Comparison of ENCODE assay signal across 20 mouse cellular contexts in genomic region chr3:58072230-58072839, GRCm38 (mm10).
DNase-seq lines count a peak whose midpoint lies in the region; ATAC-seq and TF ChIP-seq lines count a peak whose summit lies in the region.
"Had no signal": no experiment of that assay in that cellular context is flagged by ENCODE, and none has a peak within 500 bp of the region (broad histone marks: within the 10 kb centered on the region; RNA-seq: fewer than 3 reads in every experiment).

No protein-coding gene starts in this region.

- 33% methylated on average over 5 of the region's 5 CpGs for WGBS in forebrain, embryonic 12.5 days
- WGBS in forebrain, embryonic 16.5 days = 20% methylated on average over 5 of the region's 5 CpGs
- 26% methylated on average over 5 of the region's 5 CpGs for WGBS in hindbrain, postnatal 0 days

- no peak overlapping the region for H3K4me2 ChIP-seq in forebrain, embryonic 12.5 days
- H3K4me2 ChIP-seq in forebrain, embryonic 16.5 days (ENCODE audit: low read length) = no peak overlapping the region
- H3K4me2 ChIP-seq in hindbrain, postnatal 0 days (ENCODE audit: low read depth, low read length) = no peak overlapping the region
- H3K4me2 ChIP-seq: heart, embryonic 13.5 days; limb, embryonic 12.5 days; liver, embryonic 13.5 days; lung, embryonic 15.5 days; stomach, embryonic 15.5 days had no signal

- H3K27me3 ChIP-seq in forebrain, embryonic 12.5 days = no peaks in the 10 kb centered on the region
- no peaks in the 10 kb centered on the region for H3K27me3 ChIP-seq in forebrain, embryonic 16.5 days (replicated peaks; ENCODE audit: control insufficient read depth, insufficient read depth, low read length)
- H3K27me3 ChIP-seq in hindbrain, postnatal 0 days (ENCODE audit: insufficient read depth, low read length) = no peaks in the 10 kb centered on the region
- H3K27me3 ChIP-seq: heart, embryonic 13.5 days; limb, embryonic 12.5 days; liver, embryonic 13.5 days; lung, embryonic 15.5 days; stomach, embryonic 15.5 days had no signal

- H3K9me3 ChIP-seq in forebrain, embryonic 12.5 days = no peaks in the 10 kb centered on the region
- H3K9me3 ChIP-seq in forebrain, embryonic 16.5 days (ENCODE audit: control insufficient read depth, low read length) = no peaks in the 10 kb centered on the region
- no peaks in the 10 kb centered on the region for H3K9me3 ChIP-seq in hindbrain, postnatal 0 days (ENCODE audit: low read length)
- H3K9me3 ChIP-seq: heart, embryonic 13.5 days; limb, embryonic 12.5 days; liver, embryonic 13.5 days; lung, embryonic 15.5 days; stomach, embryonic 15.5 days had no signal

- H3K4me1 ChIP-seq in forebrain, embryonic 12.5 days = peaks cover 10% of the 10 kb centered on the region
- H3K4me1 ChIP-seq in forebrain, embryonic 16.5 days (replicated peaks; ENCODE audit: control insufficient read depth, insufficient read depth, low read length) = no peaks in the 10 kb centered on the region
- no peaks in the 10 kb centered on the region for H3K4me1 ChIP-seq in hindbrain, postnatal 0 days (ENCODE audit: insufficient read depth, low read length)
- H3K4me1 ChIP-seq: heart, embryonic 13.5 days; limb, embryonic 12.5 days; liver, embryonic 13.5 days; lung, embryonic 15.5 days; stomach, embryonic 15.5 days had no signal

- H3K27ac ChIP-seq in forebrain, embryonic 12.5 days = no peak overlapping the region
- H3K27ac ChIP-seq in forebrain, embryonic 16.5 days (ENCODE audit: low read length) = no peak overlapping the region
- no peak overlapping the region for H3K27ac ChIP-seq in hindbrain, postnatal 0 days
- H3K27ac ChIP-seq: heart, embryonic 13.5 days; limb, embryonic 12.5 days; liver, embryonic 13.5 days; lung, embryonic 15.5 days; stomach, embryonic 15.5 days had no signal

- no peaks in the 10 kb centered on the region for H3K36me3 ChIP-seq in forebrain, embryonic 12.5 days (replicated peaks)
- H3K36me3 ChIP-seq in forebrain, embryonic 16.5 days (ENCODE audit: control insufficient read depth, insufficient read depth) = no peaks in the 10 kb centered on the region
- no peaks in the 10 kb centered on the region for H3K36me3 ChIP-seq in hindbrain, postnatal 0 days (ENCODE audit: insufficient read depth, low read length)
- H3K36me3 ChIP-seq: heart, embryonic 13.5 days; limb, embryonic 12.5 days; liver, embryonic 13.5 days; lung, embryonic 15.5 days; stomach, embryonic 15.5 days had no signal

- no peak overlapping the region for H3K9ac ChIP-seq in forebrain, embryonic 12.5 days
- H3K9ac ChIP-seq in forebrain, embryonic 16.5 days (replicated peaks; ENCODE audit: low read depth, low read length) = no peak overlapping the region
- H3K9ac ChIP-seq in hindbrain, postnatal 0 days (replicated peaks; ENCODE audit: low read length) = no peak overlapping the region
- H3K9ac ChIP-seq: heart, embryonic 13.5 days; limb, embryonic 12.5 days; liver, embryonic 13.5 days; lung, embryonic 15.5 days; stomach, embryonic 15.5 days had no signal

- TF ChIP-seq CTCF in hindbrain, postnatal 0 days (IDR thresholded peaks at IDR 0.05; ENCODE audit: low read depth) = no peak

- peak; percentile 51 for DNase-seq in retina, postnatal 1 day
- no peak for DNase-seq in retina, embryonic 14.5 days (ENCODE audit: low spot score)
- no peak for DNase-seq in hindbrain, postnatal 0 days (ENCODE audit: low spot score)
- no peak for DNase-seq in right cerebral cortex, adult 18-20 months
- no peak for DNase-seq in layer of hippocampus, postnatal 36 days
- no peak for DNase-seq in frontal cortex, postnatal 25 days (ENCODE audit: low spot score in 2 of 2)
- DNase-seq: adrenal gland, postnatal 14 days; cerebellum, adult 11 months; cerebellum, postnatal 14 days; gastrocnemius, postnatal 10 days; heart, adult 11 months; layer of hippocampus, adult 9-11 months; liver, embryonic 13.5 days; thymus, adult 2 months had no signal

- no peak overlapping the region for H3K4me3 ChIP-seq in forebrain, embryonic 12.5 days (replicated peaks)
- no peak overlapping the region for H3K4me3 ChIP-seq in forebrain, embryonic 16.5 days (replicated peaks; ENCODE audit: low read length)
- no peak overlapping the region for H3K4me3 ChIP-seq in hindbrain, postnatal 0 days (ENCODE audit: low read length)
- H3K4me3 ChIP-seq: heart, embryonic 13.5 days; limb, embryonic 12.5 days; liver, embryonic 13.5 days; lung, embryonic 15.5 days; stomach, embryonic 15.5 days had no signal

- ATAC-seq in forebrain, embryonic 12.5 days (ENCODE audit: low FRiP score) = peak; percentile 46; the same call in 1 of the 2 replicates
- ATAC-seq in forebrain, embryonic 16.5 days = no peak
- ATAC-seq in hindbrain, postnatal 0 days = peak; percentile 35; the same call in 1 of the 2 replicates
